Mouse (Mus musculus): ENCODE measurements around the gene Gm16503. TPM values are rescaled to one million over a fixed set of nuclear protein-coding genes. Genes with fewer than 3 reads are reported as not detected.
"Not testable (repeated sequence)": the region's sequence is repeated elsewhere in the genome, so short reads cannot be mapped to it uniquely, and the experiment has no call there.

Gm16503 gene
- polyA plus RNA-seq (2012; ENCODE audit: insufficient read depth, insufficient read length, low replicate concordance, missing spikeins), result not detected in 2 replicates

- not testable (repeated sequence) for H3K27ac ChIP-seq (ENCODE audit: insufficient read depth, low read depth, low read length); H3K4me1 ChIP-seq (ENCODE audit: control insufficient read depth, insufficient read depth, low read length); H3K4me3 ChIP-seq (ENCODE audit: insufficient read depth, low read depth, low read length)
- WGBS, result 80% methylated on average over 3 of the region's 3 CpGs
These were observed at the start of gene Gm16503 for GRCm38 (mm10) chr4:147539918-147540317. Gene Gm16503, plus strand, starts transcription at chr4:147540218.

DNA sequence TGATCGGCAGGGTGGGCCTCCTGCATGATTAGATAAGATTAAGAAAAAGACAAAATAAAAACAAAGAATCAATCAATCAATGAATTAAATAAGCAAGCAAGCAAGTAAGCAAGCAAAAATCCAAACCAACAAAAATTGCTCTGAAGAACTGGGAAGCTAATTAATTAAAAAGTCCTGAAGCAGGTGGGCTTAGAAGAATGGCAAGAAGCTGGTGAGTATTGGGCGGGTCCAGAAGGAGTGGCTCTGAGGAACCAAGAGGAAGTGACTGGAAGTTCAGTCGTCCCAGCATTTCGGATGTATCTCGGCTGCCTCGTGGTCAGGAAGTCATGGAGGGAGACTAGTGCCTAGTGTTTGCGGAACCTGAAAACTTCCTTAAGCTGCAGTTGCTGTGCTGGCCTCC is 47.9 kb upstream of the Gm16503 start, which contains the start of gene Zfp982:
Gene Zfp982 (plus strand): TSS at position 301 of the 400 bp plus-strand sequence.
- not testable (repeated sequence) for H3K27ac ChIP-seq (ENCODE audit: insufficient read depth, low read depth, low read length); H3K4me1 ChIP-seq (ENCODE audit: control insufficient read depth, insufficient read depth, low read length); H3K4me3 ChIP-seq (ENCODE audit: insufficient read depth, low read depth, low read length)
- 90% methylated on average over 7 of the region's 7 CpGs for WGBS

- H3K4me3 ChIP-seq (ENCODE audit: insufficient read depth, low read depth, low read length); H3K4me1 ChIP-seq (ENCODE audit: control insufficient read depth, insufficient read depth, low read length); H3K27ac ChIP-seq (ENCODE audit: insufficient read depth, low read depth, low read length): not testable (repeated sequence)
- 87% methylated on average over 5 of the region's 5 CpGs for WGBS
These were observed 41.0 kb upstream of the Gm16503 start for GRCm38 (mm10) chr4:147498772-147499613.

DNA sequence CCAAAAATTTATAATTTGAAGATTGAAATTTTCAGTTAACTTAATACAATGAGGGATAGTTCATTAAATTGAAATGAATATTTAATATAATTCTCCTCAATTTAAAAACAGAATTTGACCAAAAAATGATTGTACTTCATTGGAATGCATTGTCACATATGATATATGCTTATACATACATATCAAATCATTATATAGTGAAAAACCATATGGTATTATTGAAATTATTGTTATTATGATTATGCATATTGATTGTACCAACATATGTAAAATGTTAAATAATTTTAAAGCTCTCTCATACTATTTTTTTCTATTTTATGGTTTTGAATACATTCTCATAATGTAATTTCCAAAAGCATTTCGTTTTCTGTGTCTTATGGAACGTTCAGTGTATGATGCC is 30.8 kb upstream of the Gm16503 start:
- Histone ChIP-seq H3K4me3 (ENCODE audit: insufficient read depth, low read depth, low read length) (no peak overlapping the region), H3K4me1 (ENCODE audit: control insufficient read depth, insufficient read depth, low read length) (no peaks in the 10 kb centered on the region), H3K27ac (ENCODE audit: insufficient read depth, low read depth, low read length) (no peak overlapping the region)
- 75% methylated on average over 2 of the region's 2 CpGs for WGBS
- TF ChIP-seq POLR2A (IDR thresholded peaks at IDR 0.05; ENCODE audit: insufficient read depth, low read depth, low read length), result no peak
- TF ChIP-seq CTCF (IDR thresholded peaks at IDR 0.05; ENCODE audit: insufficient read depth, low read depth, low read length), result no peak

GRCm38 (mm10) chr4:147518981-147519380 is 21.0 kb upstream of the Gm16503 start:
- no peaks in the 10 kb centered on the region for H3K4me1 ChIP-seq (ENCODE audit: control insufficient read depth, insufficient read depth, low read length)
- WGBS, result 70% methylated on average over 2 of the region's 2 CpGs
- no peak for TF ChIP-seq POLR2A (IDR thresholded peaks at IDR 0.05; ENCODE audit: insufficient read depth, low read depth, low read length)
- no peak overlapping the region for H3K27ac ChIP-seq (ENCODE audit: insufficient read depth, low read depth, low read length)
- no peak overlapping the region for H3K4me3 ChIP-seq (ENCODE audit: insufficient read depth, low read depth, low read length)

- no peak overlapping the region for H3K4me3 ChIP-seq (ENCODE audit: insufficient read depth, low read depth, low read length)
- no peaks in the 10 kb centered on the region for H3K4me1 ChIP-seq (ENCODE audit: control insufficient read depth, insufficient read depth, low read length)
- TF ChIP-seq POLR2A (IDR thresholded peaks at IDR 0.05; ENCODE audit: insufficient read depth, low read depth, low read length) (no peak), CTCF (IDR thresholded peaks at IDR 0.05; ENCODE audit: insufficient read depth, low read depth, low read length) (no peak)
- no peak overlapping the region for H3K27ac ChIP-seq (ENCODE audit: insufficient read depth, low read depth, low read length)
These were observed 19.9 kb upstream of the Gm16503 start for GRCm38 (mm10) chr4:147520100-147520499.

GRCm38 (mm10) chr4:147525125-147525524 is 14.9 kb upstream of the Gm16503 start:
- no peak overlapping the region for H3K27ac ChIP-seq (ENCODE audit: insufficient read depth, low read depth, low read length)
- WGBS, result 78% methylated on average over 1 of the region's 1 CpGs
- H3K4me3 ChIP-seq (ENCODE audit: insufficient read depth, low read depth, low read length), result no peak overlapping the region
- TF ChIP-seq CTCF (IDR thresholded peaks at IDR 0.05; ENCODE audit: insufficient read depth, low read depth, low read length) (no peak), POLR2A (IDR thresholded peaks at IDR 0.05; ENCODE audit: insufficient read depth, low read depth, low read length) (no peak)
- no peaks in the 10 kb centered on the region for H3K4me1 ChIP-seq (ENCODE audit: control insufficient read depth, insufficient read depth, low read length)

DNA sequence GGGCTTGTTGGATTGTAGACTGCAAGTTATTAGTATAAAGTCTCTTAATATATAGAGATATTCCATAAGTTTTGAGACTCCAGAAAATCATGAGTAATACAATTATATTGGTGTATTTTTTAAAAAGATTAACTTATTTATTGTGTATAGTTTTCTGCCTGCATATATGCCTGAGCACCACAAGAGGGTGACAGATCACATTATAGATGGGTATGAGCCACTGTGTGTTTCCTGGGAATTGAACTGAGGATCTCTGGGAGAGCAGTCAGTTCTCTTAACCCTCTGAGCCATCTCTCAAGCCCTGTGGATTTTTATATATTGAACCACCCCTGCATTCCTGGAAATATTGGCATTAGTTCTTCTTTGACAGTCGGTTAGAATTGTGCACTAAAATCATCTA is 9.7 kb upstream of the Gm16503 start:
- WGBS, result 95% methylated on average over 1 of the region's 1 CpGs
- Histone ChIP-seq H3K4me1 (ENCODE audit: control insufficient read depth, insufficient read depth, low read length) (no peaks in the 10 kb centered on the region), H3K4me3 (ENCODE audit: insufficient read depth, low read depth, low read length) (no peak overlapping the region), H3K27ac (ENCODE audit: insufficient read depth, low read depth, low read length) (no peak overlapping the region)
- no peak for TF ChIP-seq CTCF (IDR thresholded peaks at IDR 0.05; ENCODE audit: insufficient read depth, low read depth, low read length)
- TF ChIP-seq POLR2A (IDR thresholded peaks at IDR 0.05; ENCODE audit: insufficient read depth, low read depth, low read length), result no peak

GRCm38 (mm10) chr4:147535916-147536315 is 4.1 kb upstream of the Gm16503 start:
- H3K27ac ChIP-seq (ENCODE audit: insufficient read depth, low read depth, low read length); H3K4me3 ChIP-seq (ENCODE audit: insufficient read depth, low read depth, low read length); H3K4me1 ChIP-seq (ENCODE audit: control insufficient read depth, insufficient read depth, low read length): not testable (repeated sequence)

DNA sequence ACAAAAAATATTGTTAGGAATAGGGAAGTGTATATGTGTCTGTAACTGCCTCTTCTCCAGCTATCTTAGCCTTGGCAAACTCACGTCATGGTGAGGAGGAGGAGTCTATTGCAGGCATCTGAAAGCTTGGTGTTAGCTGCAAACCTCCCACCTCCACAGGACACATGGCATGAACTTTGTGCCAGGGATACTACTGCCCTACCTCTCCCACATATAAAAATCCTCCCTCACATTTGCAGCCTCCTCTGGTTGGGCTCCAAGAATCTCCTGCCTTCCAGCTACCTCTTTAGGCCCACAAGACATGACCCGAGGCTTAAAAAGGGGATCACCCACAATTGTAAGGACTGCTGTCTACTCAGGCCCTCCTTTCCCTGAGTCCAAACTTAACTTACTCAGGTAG is 2.3 kb upstream of the Gm16503 start:
- no peak overlapping the region for H3K4me3 ChIP-seq (ENCODE audit: insufficient read depth, low read depth, low read length)
- WGBS, result 82% methylated on average over 2 of the region's 2 CpGs
- no peak overlapping the region for H3K27ac ChIP-seq (ENCODE audit: insufficient read depth, low read depth, low read length)
- no peak for TF ChIP-seq POLR2A (IDR thresholded peaks at IDR 0.05; ENCODE audit: insufficient read depth, low read depth, low read length)
- TF ChIP-seq CTCF (IDR thresholded peaks at IDR 0.05; ENCODE audit: insufficient read depth, low read depth, low read length), result no peak
- no peaks in the 10 kb centered on the region for H3K4me1 ChIP-seq (ENCODE audit: control insufficient read depth, insufficient read depth, low read length)

All from olfactory bulb, adult 2 months (tissue).